ENCODE assay signal across 17 mouse cellular contexts in the genomic region with DNA sequence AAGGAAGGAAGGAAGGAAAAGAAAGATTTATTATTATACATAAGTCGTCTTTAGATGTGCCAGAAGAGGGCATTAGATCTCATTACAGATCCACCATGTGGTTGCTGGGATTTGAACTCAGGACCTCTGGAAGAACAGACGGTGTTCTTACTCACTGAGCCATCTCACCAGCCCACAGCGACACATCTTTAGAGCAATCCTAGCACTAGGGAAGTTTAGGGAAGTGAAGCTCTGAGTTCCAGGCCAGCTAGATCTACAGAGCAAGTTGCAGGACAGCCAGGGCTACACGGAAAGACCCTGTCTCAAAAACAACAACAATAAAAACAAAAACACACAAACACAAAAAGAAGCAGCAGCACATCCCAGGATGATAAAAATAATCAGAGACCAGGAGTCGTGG. TPM values are rescaled to one million over a fixed set of nuclear protein-coding genes. Genes with fewer than 3 reads are reported as not detected.
"Had no signal": no experiment of that assay in that cellular context is flagged by ENCODE, and none has a peak within 500 bp of the region (broad histone marks: within the 10 kb centered on the region; RNA-seq: fewer than 3 reads in every experiment).

No protein-coding gene starts in this region.

RNA-seq across cellular contexts. Expression of gene 1700001P01Rik, which starts 40.9 kb away (rescaled TPM):
- total RNA-seq: common myeloid progenitor, adult 5-6 weeks; forebrain, postnatal 0 days; gastrocnemius, adult 18-20 months; gastrocnemius, adult 8-10 months; gastrocnemius, postnatal 10 days; gastrocnemius, postnatal 14 days; gastrocnemius, postnatal 25 days; gastrocnemius, postnatal 36 days; gastrocnemius, postnatal 4 days; granulocyte monocyte progenitor cell, adult 5-6 weeks; heart, adult 18-20 months; heart, adult 2 months; heart, adult 8-10 months had no signal
- polyA plus RNA-seq: embryonic facial prominence, embryonic 11.5 days; embryonic facial prominence, embryonic 12.5 days; embryonic facial prominence, embryonic 14.5 days; erythroblast, embryonic 14.5 days had no signal
